Mouse (Mus musculus) liver, embryonic 15.5 days (tissue): ENCODE results near the gene Magea2. TPM values are rescaled to one million over a fixed set of nuclear protein-coding genes. Genes with fewer than 3 reads are reported as not detected.
"Not testable (repeated sequence)": the region's sequence is repeated elsewhere in the genome, so short reads cannot be mapped to it uniquely, and the experiment has no call there.

Experiments used
- ATAC-seq: fragments of 200-750 bp; cut with Nextera tagmentation; 2 replicates; pipeline ENCODE4 v1.8.0; 2017; ENCODE audit warnings: moderate number of reproducible peaks, mild to moderate bottlenecking, moderate library complexity; ENCODE audit not compliant: insufficient read depth
- H3K27ac ChIP-seq: fragments of 300-500 bp; sonication (generic); replicated peaks from 2 replicates; pipeline ENCODE4 v1.5.1; 2015; ENCODE audit warnings: mild to moderate bottlenecking, inconsistent platforms
- H3K27me3 ChIP-seq: fragments of 300-500 bp; sonication (generic); 2 replicates; pipeline ENCODE4 v1.6.1; 2015; ENCODE audit warnings: mild to moderate bottlenecking, inconsistent platforms
- H3K36me3 ChIP-seq: fragments of 300-500 bp; sonication (generic); replicated peaks from 2 replicates; pipeline ENCODE4 v1.6.1; 2015; ENCODE audit warnings: moderate library complexity, mild to moderate bottlenecking, inconsistent platforms
- H3K4me1 ChIP-seq: fragments of 300-500 bp; sonication (generic); replicated peaks from 2 replicates; pipeline ENCODE4 v1.6.1; 2015; ENCODE audit warnings: inconsistent platforms
- H3K4me2 ChIP-seq: fragments of 300-500 bp; sonication (generic); 2 replicates; pipeline ENCODE4 v1.6.1; 2015; ENCODE audit warnings: moderate library complexity, mild to moderate bottlenecking, inconsistent platforms
- H3K4me3 ChIP-seq: fragments of 300-500 bp; sonication (generic); replicated peaks from 2 replicates; pipeline ENCODE4 v1.5.1; 2015; ENCODE audit warnings: mild to moderate bottlenecking, inconsistent platforms
- H3K9ac ChIP-seq: fragments of 300-500 bp; sonication (generic); 2 replicates; pipeline ENCODE4 v1.6.1; 2015; ENCODE audit warnings: moderate library complexity, mild to moderate bottlenecking, inconsistent platforms
- H3K9me3 ChIP-seq: fragments of 300-500 bp; sonication (generic); replicated peaks from 2 replicates; pipeline ENCODE4 v1.6.1; 2016; ENCODE audit warnings: inconsistent platforms
- WGBS: fragments of 180-500 bp; shearing (Covaris S2); methylation state at CpG from one replicate; pipeline ENCODE4 v1.1.7; 2015; ENCODE audit warnings: mixed read lengths; ENCODE audit not compliant: insufficient replicate concordance; 5-methylcytosine and 5-hydroxymethylcytosine counted together
- polyA plus RNA-seq: library from polyadenylated mRNA; unstranded; fragments of >200 nt; fragmentation: Nextera tagmentation; extraction: Ambion mirVana; gene quantifications from 2 replicates; pipeline ENCODE4 v1.2.1, GENCODE M21; 2015

The Magea2 gene
- not detected in 2 replicates for polyA plus RNA-seq

DNA sequence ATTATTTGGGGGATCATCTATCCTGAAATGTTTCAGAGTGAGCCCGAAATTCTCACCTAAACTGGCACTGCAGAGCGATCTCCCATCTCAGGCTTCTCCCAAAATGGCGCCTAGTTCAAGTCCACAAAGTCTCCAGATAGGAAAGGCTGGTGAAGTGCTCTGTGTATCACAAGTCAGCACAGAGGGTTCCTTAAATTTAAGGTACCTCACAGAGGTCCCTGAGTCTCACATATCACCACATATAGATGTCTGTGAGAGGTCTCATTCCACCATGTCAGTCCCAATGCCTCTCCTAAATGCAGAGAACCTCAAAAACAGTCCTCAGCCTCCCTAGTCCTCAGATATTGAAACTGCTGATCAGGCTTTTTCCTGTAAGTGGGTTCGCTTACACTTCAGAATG lies at the start of gene Magea2:
Magea2 (minus strand) TSS at position 101 of the 400 bp plus-strand sequence.
- not testable (repeated sequence) for H3K27me3 ChIP-seq, H3K9ac ChIP-seq, H3K4me2 ChIP-seq, ATAC-seq, H3K9me3 ChIP-seq, H3K27ac ChIP-seq, H3K36me3 ChIP-seq, H3K4me1 ChIP-seq, H3K4me3 ChIP-seq
- 51% methylated on average over 4 of the region's 4 CpGs for WGBS

GRCm38 (mm10) chrX:155128312-155128711 lies 34.8 kb upstream of the Magea2 start, which contains the start of gene Cldn34b2:
Cldn34b2 (minus strand) TSS chrX:155128412.
- 61% methylated on average over 3 of the region's 3 CpGs for WGBS
- not testable (repeated sequence) for H3K27ac ChIP-seq, ATAC-seq, H3K36me3 ChIP-seq, H3K27me3 ChIP-seq, H3K9me3 ChIP-seq, H3K9ac ChIP-seq, H3K4me2 ChIP-seq, H3K4me3 ChIP-seq, H3K4me1 ChIP-seq

GRCm38 (mm10) chrX:155098024-155098423 lies 4.6 kb upstream of the Magea2 start:
- no peak for ATAC-seq
- H3K36me3 ChIP-seq: no peaks in the 10 kb centered on the region
- no peaks in the 10 kb centered on the region for H3K4me1 ChIP-seq
- H3K9me3 ChIP-seq: no peaks in the 10 kb centered on the region
- no peaks in the 10 kb centered on the region for H3K27me3 ChIP-seq
- H3K9ac ChIP-seq: no peak overlapping the region
- H3K27ac ChIP-seq: no peak overlapping the region
- no peak overlapping the region for H3K4me3 ChIP-seq
- no peak overlapping the region for H3K4me2 ChIP-seq

- H3K4me1 ChIP-seq, H3K27ac ChIP-seq, ATAC-seq, H3K36me3 ChIP-seq, H3K9me3 ChIP-seq, H3K4me2 ChIP-seq, H3K27me3 ChIP-seq, H3K4me3 ChIP-seq, H3K9ac ChIP-seq: not testable (repeated sequence)
- WGBS: 79% methylated on average over 1 of the region's 2 CpGs
Observed at GRCm38 (mm10) chrX:155089693-155090092, 3.8 kb downstream of the Magea2 start, which contains the start of gene Magea1. Magea1 (minus strand) TSS chrX:155089793.

- not testable (repeated sequence) for H3K9ac ChIP-seq, H3K4me2 ChIP-seq, H3K36me3 ChIP-seq, H3K9me3 ChIP-seq, H3K4me1 ChIP-seq, H3K27ac ChIP-seq, H3K27me3 ChIP-seq, H3K4me3 ChIP-seq, ATAC-seq
- 65% methylated on average over 16 of the region's 16 CpGs for WGBS
Observed at GRCm38 (mm10) chrX:155063045-155063444, 30.4 kb downstream of the Magea2 start, which contains the start of gene Magea5. Magea5 (minus strand) TSS chrX:155063145.

DNA sequence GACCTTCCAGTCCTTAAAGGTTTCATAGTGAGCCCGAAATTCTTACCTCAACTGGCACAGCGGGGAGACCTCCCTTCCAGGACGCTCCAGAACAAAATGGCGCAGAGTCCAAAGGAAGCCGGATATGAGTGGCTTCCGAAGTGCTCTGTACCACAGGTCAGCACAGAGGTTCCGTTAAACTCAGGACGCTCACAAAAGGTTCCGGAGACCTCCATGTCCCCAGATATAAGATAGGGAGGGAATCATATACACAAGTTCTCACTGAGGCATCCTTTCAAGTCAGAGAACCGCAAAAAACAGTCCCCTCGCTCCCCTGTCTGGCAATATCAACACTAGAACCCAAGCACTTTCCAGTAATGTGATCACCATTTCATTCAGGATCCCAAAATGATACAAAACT lies 97.7 kb downstream of the Magea2 start, which contains the start of gene Magea8:
Magea8 (minus strand) TSS at position 101 of the 400 bp plus-strand sequence.
- H3K27me3 ChIP-seq, H3K4me2 ChIP-seq, ATAC-seq, H3K9me3 ChIP-seq, H3K27ac ChIP-seq, H3K36me3 ChIP-seq, H3K4me3 ChIP-seq, H3K4me1 ChIP-seq, H3K9ac ChIP-seq: not testable (repeated sequence)
- 66% methylated on average over 11 of the region's 11 CpGs for WGBS

Other genes with a start within 250 kb of the Magea2 start
- gene Cldn34b1, start 203.4 kb downstream of the Magea2 start, polyA plus RNA-seq: not detected in 2 replicates
- gene Magea6, start 157.7 kb downstream of the Magea2 start, polyA plus RNA-seq: not detected in 2 replicates
- not detected in 2 replicates for gene Magea3, start 144.2 kb downstream of the Magea2 start, polyA plus RNA-seq
- gene Magea8, start 97.8 kb downstream of the Magea2 start, polyA plus RNA-seq: not detected in 2 replicates
- gene Magea5, start 30.5 kb downstream of the Magea2 start, polyA plus RNA-seq: not detected in 2 replicates
- gene Magea1, start 3.9 kb downstream of the Magea2 start, polyA plus RNA-seq: not detected in 2 replicates
- gene Cldn34b2, start 34.7 kb upstream of the Magea2 start, polyA plus RNA-seq: not detected in 2 replicates
- gene Sat1, start 122.8 kb upstream of the Magea2 start, polyA plus RNA-seq: 101 and 104 TPM in 2 replicates
- 10.9 and 12.0 TPM in 2 replicates for gene Acot9, start 168.8 kb upstream of the Magea2 start, polyA plus RNA-seq
- 184 and 185 TPM in 2 replicates for gene Prdx4, start 247.1 kb upstream of the Magea2 start, polyA plus RNA-seq